Mouse (Mus musculus): ENCODE measurements around the gene Dusp12. TPM values are rescaled to one million over a fixed set of nuclear protein-coding genes. Genes with fewer than 3 reads are reported as not detected.

Gene Dusp12
- polyA plus RNA-seq, 1 experiment from 2014 or later: 45.9 TPM

GRCm38 (mm10) chr1:170924485-170924884, 39.1 kb upstream of the Dusp12 start:
- WGBS: 86% methylated on average over 6 of the region's 6 CpGs
- Histone ChIP-seq H3K4me3 (replicated peaks; ENCODE audit: low read length) (no peak overlapping the region), H3K4me2 (replicated peaks) (no peak overlapping the region), H3K9ac (no peak overlapping the region), H3K36me3 (replicated peaks; ENCODE audit: control insufficient read depth, insufficient read depth) (no peaks in the 10 kb centered on the region), H3K4me1 (replicated peaks; ENCODE audit: control insufficient read depth, insufficient read depth, low read length) (no peaks in the 10 kb centered on the region), H3K27ac (no peak overlapping the region), H3K27me3 (ENCODE audit: control insufficient read depth, insufficient read depth, low read length) (no peaks in the 10 kb centered on the region), H3K9me3 (ENCODE audit: control insufficient read depth, low read length) (no peaks in the 10 kb centered on the region)
- ATAC-seq (ENCODE audit: low FRiP score) (no peak), DNase-seq (ENCODE audit: low spot score) (no peak)

DNA sequence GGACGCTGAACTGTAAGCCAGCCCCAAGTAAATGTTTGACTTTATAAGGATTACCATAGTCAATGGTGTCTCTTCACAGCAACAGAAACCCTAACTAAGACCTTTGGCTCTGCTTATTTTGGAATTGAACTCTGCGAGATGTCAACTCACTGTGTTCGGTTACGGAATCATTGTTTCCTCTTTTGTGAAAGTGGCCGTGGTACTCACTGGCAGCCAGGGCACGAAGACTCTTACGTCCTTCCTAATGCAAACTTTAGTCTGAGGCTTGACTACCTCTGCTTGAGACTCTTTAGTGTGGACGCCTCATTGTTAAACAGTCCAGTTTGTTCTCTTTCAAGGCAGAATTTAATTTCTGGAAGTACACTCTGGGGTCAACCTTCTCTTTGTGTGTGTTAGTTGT, 34.0 kb upstream of the Dusp12 start:
- Histone ChIP-seq H3K36me3 (replicated peaks; ENCODE audit: control insufficient read depth, insufficient read depth) (no peaks in the 10 kb centered on the region), H3K9me3 (ENCODE audit: control insufficient read depth, low read length) (no peaks in the 10 kb centered on the region), H3K27ac (no peak overlapping the region), H3K27me3 (ENCODE audit: control insufficient read depth, insufficient read depth, low read length) (no peaks in the 10 kb centered on the region), H3K4me1 (replicated peaks; ENCODE audit: control insufficient read depth, insufficient read depth, low read length) (no peaks in the 10 kb centered on the region), H3K4me2 (replicated peaks) (no peak overlapping the region), H3K4me3 (replicated peaks; ENCODE audit: low read length) (no peak overlapping the region), H3K9ac (no peak overlapping the region)
- DNase-seq (ENCODE audit: low spot score) (no peak), ATAC-seq (ENCODE audit: low FRiP score) (no peak)
- WGBS: 89% methylated on average over 8 of the region's 8 CpGs

DNA sequence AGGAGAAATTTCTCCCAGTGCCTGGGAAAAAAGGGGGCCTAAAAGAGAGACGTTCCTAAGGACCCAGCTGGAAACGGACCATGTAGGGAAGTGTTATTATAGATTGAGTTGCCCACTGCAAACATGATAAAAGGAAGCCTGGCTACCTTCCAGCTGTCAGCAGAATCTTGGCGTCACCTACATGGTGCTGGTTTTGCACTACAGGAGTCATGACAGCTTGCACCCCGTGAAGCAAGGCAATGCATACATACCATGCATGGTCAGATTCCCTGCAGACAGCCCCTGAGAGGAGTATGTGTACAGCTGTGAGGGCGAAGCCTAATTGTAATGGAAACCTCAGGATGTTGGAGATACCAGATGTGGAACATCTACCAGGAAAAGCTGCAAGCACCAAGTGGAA, 30.3 kb upstream of the Dusp12 start:
- WGBS: 75% methylated on average over 5 of the region's 5 CpGs
- Histone ChIP-seq H3K4me3 (replicated peaks; ENCODE audit: low read length) (no peak overlapping the region), H3K9ac (no peak overlapping the region), H3K27ac (no peak overlapping the region), H3K9me3 (ENCODE audit: control insufficient read depth, low read length) (no peaks in the 10 kb centered on the region), H3K4me1 (replicated peaks; ENCODE audit: control insufficient read depth, insufficient read depth, low read length) (no peaks in the 10 kb centered on the region), H3K27me3 (ENCODE audit: control insufficient read depth, insufficient read depth, low read length) (no peaks in the 10 kb centered on the region), H3K4me2 (replicated peaks) (no peak overlapping the region), H3K36me3 (replicated peaks; ENCODE audit: control insufficient read depth, insufficient read depth) (no peaks in the 10 kb centered on the region)
- DNase-seq (ENCODE audit: low spot score) (no peak), ATAC-seq (ENCODE audit: low FRiP score) (no peak)

- WGBS: 74% methylated on average over 5 of the region's 5 CpGs
- Histone ChIP-seq H3K27me3 (ENCODE audit: control insufficient read depth, insufficient read depth, low read length) (peaks cover 14% of the 10 kb centered on the region), H3K4me2 (replicated peaks) (no peak within 1 kb of the TSS), H3K27ac (no peak within 1 kb of the TSS), H3K9ac (no peak within 1 kb of the TSS), H3K36me3 (replicated peaks; ENCODE audit: control insufficient read depth, insufficient read depth) (no peaks in the 10 kb centered on the region), H3K4me1 (replicated peaks; ENCODE audit: control insufficient read depth, insufficient read depth, low read length) (peaks cover 6% of the 10 kb centered on the region; the same call in 1 of the 2 replicates), H3K9me3 (ENCODE audit: control insufficient read depth, low read length) (no peaks in the 10 kb centered on the region), H3K4me3 (replicated peaks; ENCODE audit: low read length) (no peak within 1 kb of the TSS)
- ATAC-seq (ENCODE audit: low FRiP score) (no peak), DNase-seq (ENCODE audit: low spot score) (no peak)
Observed at GRCm38 (mm10) chr1:170912891-170913615, 27.7 kb upstream of the Dusp12 start, which contains the start of gene Fcrlb. Fcrlb (minus strand) TSS chr1:170912941.

- no peak overlapping the region for H3K27ac ChIP-seq
- ATAC-seq (ENCODE audit: low FRiP score) (no peak), DNase-seq (ENCODE audit: low spot score) (no peak)
- H3K9ac ChIP-seq: no peak overlapping the region
- no peaks in the 10 kb centered on the region for H3K36me3 ChIP-seq (replicated peaks; ENCODE audit: control insufficient read depth, insufficient read depth)
- H3K27me3 ChIP-seq (ENCODE audit: control insufficient read depth, insufficient read depth, low read length): peaks cover 24% of the 10 kb centered on the region
- 87% methylated on average over 11 of the region's 11 CpGs for WGBS
- H3K4me3 ChIP-seq (replicated peaks; ENCODE audit: low read length): no peak overlapping the region
- no peaks in the 10 kb centered on the region for H3K9me3 ChIP-seq (ENCODE audit: control insufficient read depth, low read length)
- peaks cover 6% of the 10 kb centered on the region; the same call in 1 of the 2 replicates for H3K4me1 ChIP-seq (replicated peaks; ENCODE audit: control insufficient read depth, insufficient read depth, low read length)
- H3K4me2 ChIP-seq (replicated peaks): no peak overlapping the region
Observed at GRCm38 (mm10) chr1:170911907-170912660, 26.7 kb upstream of the Dusp12 start.

- no peaks in the 10 kb centered on the region for H3K36me3 ChIP-seq (replicated peaks; ENCODE audit: control insufficient read depth, insufficient read depth)
- peak overlapping the region; percentile 99 for H3K4me2 ChIP-seq (replicated peaks)
- ATAC-seq (ENCODE audit: low FRiP score): peak; percentile 77
- H3K27me3 ChIP-seq (ENCODE audit: control insufficient read depth, insufficient read depth, low read length): peaks cover 44% of the 10 kb centered on the region
- DNase-seq (ENCODE audit: low spot score): no peak
- peak overlapping the region; percentile 66 for H3K9ac ChIP-seq
- H3K4me1 ChIP-seq (replicated peaks; ENCODE audit: control insufficient read depth, insufficient read depth, low read length): peaks cover 6% of the 10 kb centered on the region; the same call in 1 of the 2 replicates
- no peaks in the 10 kb centered on the region for H3K9me3 ChIP-seq (ENCODE audit: control insufficient read depth, low read length)
- 3% methylated on average over 21 of the region's 21 CpGs for WGBS
- peak overlapping the region; percentile 56 for H3K4me3 ChIP-seq (replicated peaks; ENCODE audit: low read length)
- H3K27ac ChIP-seq: no peak overlapping the region
Observed at GRCm38 (mm10) chr1:170908341-170908740, 23.0 kb upstream of the Dusp12 start.

DNA sequence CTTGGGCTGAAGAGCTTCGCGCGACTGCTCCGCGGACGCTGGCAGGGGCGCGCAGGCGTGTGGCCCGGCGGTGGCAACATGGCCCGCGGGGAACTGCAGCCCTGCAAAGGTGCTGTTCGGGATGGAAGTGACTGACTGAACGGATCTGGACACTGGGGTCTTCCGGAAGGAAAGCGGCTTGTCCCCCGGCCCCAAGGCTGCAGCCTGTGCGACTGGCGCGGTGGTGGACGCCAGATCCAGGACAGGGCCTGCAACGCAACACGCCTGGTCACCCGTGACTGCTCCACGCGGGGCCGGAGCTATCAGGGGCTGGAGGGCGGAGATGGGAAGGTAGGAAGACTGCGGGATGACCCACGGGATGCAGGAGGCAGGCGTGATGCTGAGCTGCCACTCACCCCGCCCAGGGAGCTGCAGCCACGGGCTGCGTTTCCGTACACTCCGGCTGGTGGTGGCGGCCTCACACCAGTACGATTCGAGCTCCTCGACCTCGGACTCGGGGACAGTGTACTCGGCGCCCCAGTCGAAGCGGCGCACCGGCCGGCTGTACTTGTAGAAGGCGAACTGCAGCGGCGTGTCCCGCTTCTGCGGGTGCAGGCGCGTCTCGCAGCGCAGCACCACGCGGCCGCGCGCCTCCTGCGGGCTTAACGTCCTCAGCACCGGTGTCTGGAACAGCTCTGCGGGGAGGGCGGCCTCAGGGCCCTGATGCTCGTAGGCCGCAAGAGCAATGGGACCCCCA, 22.3 kb upstream of the Dusp12 start:
- DNase-seq (ENCODE audit: low spot score): peak; percentile 64
- H3K9ac ChIP-seq: peak overlapping the region; percentile 66
- no peak overlapping the region for H3K27ac ChIP-seq
- H3K4me2 ChIP-seq (replicated peaks): peak overlapping the region; percentile 99
- H3K27me3 ChIP-seq (ENCODE audit: control insufficient read depth, insufficient read depth, low read length): peaks cover 44% of the 10 kb centered on the region
- peak; percentile 80 for ATAC-seq (ENCODE audit: low FRiP score)
- WGBS: under 1% methylated on average over 71 of the region's 71 CpGs
- no peaks in the 10 kb centered on the region for H3K9me3 ChIP-seq (ENCODE audit: control insufficient read depth, low read length)
- peaks cover 6% of the 10 kb centered on the region; the same call in 1 of the 2 replicates for H3K4me1 ChIP-seq (replicated peaks; ENCODE audit: control insufficient read depth, insufficient read depth, low read length)
- H3K36me3 ChIP-seq (replicated peaks; ENCODE audit: control insufficient read depth, insufficient read depth): no peaks in the 10 kb centered on the region
- H3K4me3 ChIP-seq (replicated peaks; ENCODE audit: low read length): peak overlapping the region; percentile 56

- no peaks in the 10 kb centered on the region for H3K9me3 ChIP-seq (ENCODE audit: control insufficient read depth, low read length)
- H3K27ac ChIP-seq: no peak overlapping the region
- no peak for ATAC-seq (ENCODE audit: low FRiP score)
- H3K9ac ChIP-seq: peak overlapping the region; percentile 66
- peak overlapping the region; percentile 99 for H3K4me2 ChIP-seq (replicated peaks)
- no peak for DNase-seq (ENCODE audit: low spot score)
- H3K4me1 ChIP-seq (replicated peaks; ENCODE audit: control insufficient read depth, insufficient read depth, low read length): peaks cover 6% of the 10 kb centered on the region; the same call in 1 of the 2 replicates
- peak overlapping the region; percentile 56 for H3K4me3 ChIP-seq (replicated peaks; ENCODE audit: low read length)
- no peaks in the 10 kb centered on the region for H3K36me3 ChIP-seq (replicated peaks; ENCODE audit: control insufficient read depth, insufficient read depth)
- peaks cover 44% of the 10 kb centered on the region for H3K27me3 ChIP-seq (ENCODE audit: control insufficient read depth, insufficient read depth, low read length)
- 16% methylated on average over 11 of the region's 11 CpGs for WGBS
Observed at GRCm38 (mm10) chr1:170907111-170907455, 21.7 kb upstream of the Dusp12 start.

DNA sequence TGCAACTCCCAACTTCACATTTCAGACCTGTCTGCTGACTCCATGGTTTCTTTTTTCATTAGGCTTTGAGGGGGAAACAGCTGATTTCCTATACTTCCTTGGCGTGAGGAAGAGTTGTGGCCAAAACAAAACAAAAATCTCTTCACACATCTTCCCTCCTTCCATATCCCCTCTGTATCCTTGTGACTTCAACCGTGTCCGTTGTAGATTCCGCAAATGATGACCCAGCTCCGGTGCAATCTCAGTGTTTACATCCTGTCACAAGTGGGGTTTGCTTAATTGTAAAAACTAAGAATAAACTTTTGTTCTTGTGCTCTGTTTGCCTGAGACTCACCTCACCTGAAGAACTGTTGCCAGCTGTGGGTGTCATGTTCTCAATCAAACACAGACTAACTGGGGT, 18.1 kb upstream of the Dusp12 start:
- Histone ChIP-seq H3K27me3 (ENCODE audit: control insufficient read depth, insufficient read depth, low read length) (peaks cover 34% of the 10 kb centered on the region), H3K36me3 (replicated peaks; ENCODE audit: control insufficient read depth, insufficient read depth) (no peaks in the 10 kb centered on the region), H3K4me1 (replicated peaks; ENCODE audit: control insufficient read depth, insufficient read depth, low read length) (peaks cover 4% of the 10 kb centered on the region; the same call in 1 of the 2 replicates), H3K4me3 (replicated peaks; ENCODE audit: low read length) (no peak overlapping the region), H3K9me3 (ENCODE audit: control insufficient read depth, low read length) (no peaks in the 10 kb centered on the region), H3K9ac (no peak overlapping the region), H3K27ac (no peak overlapping the region), H3K4me2 (replicated peaks) (no peak overlapping the region)
- DNase-seq (ENCODE audit: low spot score): no peak
- ATAC-seq (ENCODE audit: low FRiP score): no peak
- WGBS: 76% methylated on average over 5 of the region's 5 CpGs
